Mouse (Mus musculus): ENCODE measurements at regions not wholly inside any gene's neighbourhood (a gene's known extent, or its start where the extent isn't known, plus 50 kb on each side); places are given as distances from the start of the nearest gene placed in this dataset.
A peak's percentile ranks its signal among the peaks of the same experiment; 100 is the strongest.

DNA sequence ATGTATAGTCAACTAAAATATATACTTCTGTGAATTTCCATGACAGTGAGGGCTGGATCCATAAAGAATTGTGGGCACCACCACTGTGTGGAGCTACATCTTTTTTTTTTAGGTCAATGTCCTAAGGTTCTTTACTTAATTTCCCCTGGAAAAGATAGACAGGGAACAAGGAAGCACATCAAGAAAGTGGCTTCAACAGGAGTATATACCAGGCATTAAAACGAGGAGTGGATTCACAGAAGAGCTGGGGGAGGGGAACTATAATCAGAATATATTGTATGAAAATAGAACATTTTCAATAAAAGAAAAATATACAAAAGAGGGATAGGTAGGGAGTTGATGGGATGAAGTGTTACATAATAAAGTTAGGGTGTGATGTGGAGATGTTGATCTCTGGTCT, 190.9 kb downstream of the Ifng start:
- H3K4me1 ChIP-seq (ENCODE audit: control insufficient read depth, insufficient read depth, insufficient read length) = no peaks in the 10 kb centered on the region
- no peak for DNase-seq (ENCODE audit: low read depth in 1 of 2, low spot score in 2 of 2)
- TF ChIP-seq POLR2A (IDR thresholded peaks at IDR 0.05; ENCODE audit: low read depth, low read length) (no peak), CTCF (IDR thresholded peaks at IDR 0.05; ENCODE audit: extremely low read depth, insufficient read depth, insufficient read length, insufficient replicate concordance) (no peak)
- H3K36me3 ChIP-seq (ENCODE audit: control insufficient read depth, insufficient read depth, low read length) = no peaks in the 10 kb centered on the region
- WGBS = 79% methylated on average over 1 of the region's 1 CpGs
- no peak overlapping the region for H3K27ac ChIP-seq (ENCODE audit: insufficient read depth, low read length)
- no peaks in the 10 kb centered on the region for H3K27me3 ChIP-seq (ENCODE audit: control insufficient read depth, insufficient read depth, low read length)
- no peak overlapping the region for H3K4me3 ChIP-seq (ENCODE audit: extremely low read depth, insufficient read depth, insufficient read length)

DNA sequence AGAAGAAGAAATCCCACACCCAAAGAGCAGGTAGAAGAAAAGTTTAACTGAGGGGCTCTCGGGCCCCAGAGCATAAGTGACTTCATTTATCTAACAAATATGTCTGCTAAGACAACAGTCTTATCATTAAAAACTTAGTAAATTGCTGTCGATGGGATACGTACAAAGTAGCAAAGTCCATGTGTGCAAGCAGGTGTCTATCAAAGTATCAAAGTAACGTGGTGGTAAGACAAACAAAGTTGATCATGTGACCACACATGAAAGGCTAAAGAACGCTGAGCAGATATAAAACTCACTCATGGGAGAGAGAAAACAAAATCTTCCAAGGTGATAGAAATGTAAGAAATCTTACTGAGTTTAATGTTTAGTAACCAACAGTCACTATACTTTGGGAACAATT, 191.3 kb downstream of the Ifng start:
- TF ChIP-seq POLR2A (IDR thresholded peaks at IDR 0.05; ENCODE audit: low read depth, low read length) (no peak), CTCF (IDR thresholded peaks at IDR 0.05; ENCODE audit: extremely low read depth, insufficient read depth, insufficient read length, insufficient replicate concordance) (no peak)
- Histone ChIP-seq H3K27ac (ENCODE audit: insufficient read depth, low read length) (no peak overlapping the region), H3K4me1 (ENCODE audit: control insufficient read depth, insufficient read depth, insufficient read length) (no peaks in the 10 kb centered on the region), H3K27me3 (ENCODE audit: control insufficient read depth, insufficient read depth, low read length) (no peaks in the 10 kb centered on the region), H3K4me3 (ENCODE audit: extremely low read depth, insufficient read depth, insufficient read length) (no peak overlapping the region), H3K36me3 (ENCODE audit: control insufficient read depth, insufficient read depth, low read length) (no peaks in the 10 kb centered on the region)
- DNase-seq (ENCODE audit: low read depth in 1 of 2, low spot score in 2 of 2) = no peak
- 77% methylated on average over 5 of the region's 5 CpGs for WGBS

DNA sequence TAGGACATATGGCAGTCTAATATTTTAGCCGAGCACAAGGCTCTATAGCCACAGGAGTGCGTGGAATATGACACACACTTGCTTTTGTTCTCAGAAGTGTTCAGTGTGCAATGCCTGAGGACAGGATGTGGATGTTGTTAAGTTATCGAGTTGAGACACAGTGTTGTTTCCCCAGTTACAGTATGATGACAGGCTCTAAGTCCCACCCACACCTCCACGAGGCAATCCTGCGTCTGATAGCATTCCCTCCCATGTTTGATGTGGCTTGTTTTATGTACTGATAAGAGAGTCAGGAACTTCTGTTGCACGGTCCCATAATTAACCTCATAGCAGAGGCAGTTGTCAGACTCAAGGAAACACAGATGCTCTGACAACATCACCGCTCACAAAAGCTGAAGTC, 192.6 kb downstream of the Ifng start:
- Histone ChIP-seq H3K36me3 (ENCODE audit: control insufficient read depth, insufficient read depth, low read length) (no peaks in the 10 kb centered on the region), H3K4me3 (ENCODE audit: extremely low read depth, insufficient read depth, insufficient read length) (no peak overlapping the region), H3K27me3 (ENCODE audit: control insufficient read depth, insufficient read depth, low read length) (no peaks in the 10 kb centered on the region), H3K27ac (ENCODE audit: insufficient read depth, low read length) (no peak overlapping the region), H3K4me1 (ENCODE audit: control insufficient read depth, insufficient read depth, insufficient read length) (no peaks in the 10 kb centered on the region)
- 28% methylated on average over 7 of the region's 7 CpGs for WGBS
- no peak for TF ChIP-seq POLR2A (IDR thresholded peaks at IDR 0.05; ENCODE audit: low read depth, low read length)
- no peak for TF ChIP-seq CTCF (IDR thresholded peaks at IDR 0.05; ENCODE audit: extremely low read depth, insufficient read depth, insufficient read length, insufficient replicate concordance)
- peak in 1 of 2 experiments; percentile 67 for DNase-seq (ENCODE audit: low read depth in 1 of 2, low spot score in 2 of 2)

DNA sequence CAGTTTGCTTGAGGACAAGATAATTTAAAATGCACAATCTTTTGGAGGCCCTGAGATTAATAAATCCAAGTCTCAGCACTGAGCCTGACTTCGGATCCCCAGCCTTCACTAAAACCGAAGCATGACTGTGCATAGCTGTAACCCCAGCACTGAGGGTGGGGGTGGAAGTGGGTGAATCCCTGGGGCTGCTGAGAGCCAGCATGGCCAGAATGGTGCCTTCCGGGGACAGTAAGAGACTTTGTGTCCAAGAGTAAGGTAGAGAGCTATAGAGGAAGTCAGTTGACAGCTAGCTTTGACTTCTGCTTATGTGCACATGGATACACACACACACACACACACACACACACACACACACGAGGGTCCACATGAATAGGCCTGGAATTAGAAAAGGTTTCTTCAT, 198.3 kb downstream of the Ifng start:
- H3K27ac ChIP-seq (ENCODE audit: insufficient read depth, low read length) = no peak overlapping the region
- no peak for TF ChIP-seq POLR2A (IDR thresholded peaks at IDR 0.05; ENCODE audit: low read depth, low read length)
- no peak for TF ChIP-seq CTCF (IDR thresholded peaks at IDR 0.05; ENCODE audit: extremely low read depth, insufficient read depth, insufficient read length, insufficient replicate concordance)
- 31% methylated on average over 4 of the region's 4 CpGs for WGBS
- no peaks in the 10 kb centered on the region for H3K27me3 ChIP-seq (ENCODE audit: control insufficient read depth, insufficient read depth, low read length)
- H3K36me3 ChIP-seq (ENCODE audit: control insufficient read depth, insufficient read depth, low read length) = no peaks in the 10 kb centered on the region
- H3K4me3 ChIP-seq (ENCODE audit: extremely low read depth, insufficient read depth, insufficient read length) = no peak overlapping the region
- no peaks in the 10 kb centered on the region; the same call in 1 of the 2 replicates for H3K4me1 ChIP-seq (ENCODE audit: control insufficient read depth, insufficient read depth, insufficient read length)
- no peak for DNase-seq (ENCODE audit: low read depth in 1 of 2, low spot score in 2 of 2)

DNA sequence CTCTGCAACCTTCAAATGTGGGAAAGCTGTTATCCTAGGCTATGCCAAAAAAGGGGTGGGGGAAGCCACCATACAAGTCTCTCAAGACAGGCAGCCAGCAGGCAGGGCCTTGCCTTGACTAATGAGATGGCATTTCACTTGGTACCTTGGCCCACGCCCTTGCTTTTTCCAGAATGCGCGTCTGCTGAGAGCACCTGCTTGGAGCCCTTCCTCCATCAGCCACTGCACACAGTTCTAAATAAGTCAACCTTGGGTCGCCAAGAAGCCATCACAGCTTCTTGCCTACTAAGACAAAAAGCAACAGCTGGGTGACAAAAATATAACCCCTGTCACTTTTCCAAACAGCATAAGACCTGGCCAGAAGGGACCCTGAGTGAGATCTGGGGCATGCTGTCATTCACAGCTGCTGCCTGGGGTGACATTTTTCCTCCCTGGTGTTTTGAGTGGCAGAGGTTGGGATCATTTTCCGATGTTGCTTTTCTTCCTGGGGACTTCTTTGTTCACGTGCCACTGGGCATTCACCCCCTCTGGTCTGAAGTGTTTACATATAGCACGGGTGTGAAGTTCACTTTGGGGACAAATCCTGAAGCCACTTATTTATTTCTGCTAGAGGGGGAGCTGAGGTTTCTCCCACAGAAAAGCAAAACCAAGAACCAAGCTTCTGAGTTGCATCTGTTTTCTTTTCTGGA, 199.4 kb downstream of the Ifng start:
- TF ChIP-seq CTCF (IDR thresholded peaks at IDR 0.05; ENCODE audit: extremely low read depth, insufficient read depth, insufficient read length, insufficient replicate concordance) = no peak
- TF ChIP-seq POLR2A (IDR thresholded peaks at IDR 0.05; ENCODE audit: low read depth, low read length) = no peak
- Histone ChIP-seq H3K27me3 (ENCODE audit: control insufficient read depth, insufficient read depth, low read length) (no peaks in the 10 kb centered on the region), H3K4me3 (ENCODE audit: extremely low read depth, insufficient read depth, insufficient read length) (no peak overlapping the region), H3K36me3 (ENCODE audit: control insufficient read depth, insufficient read depth, low read length) (no peaks in the 10 kb centered on the region), H3K27ac (ENCODE audit: insufficient read depth, low read length) (no peak overlapping the region), H3K4me1 (ENCODE audit: control insufficient read depth, insufficient read depth, insufficient read length) (no peaks in the 10 kb centered on the region; the same call in 1 of the 2 replicates)
- WGBS = 71% methylated on average over 7 of the region's 7 CpGs
- no peak for DNase-seq (ENCODE audit: low read depth in 1 of 2, low spot score in 2 of 2)

DNA sequence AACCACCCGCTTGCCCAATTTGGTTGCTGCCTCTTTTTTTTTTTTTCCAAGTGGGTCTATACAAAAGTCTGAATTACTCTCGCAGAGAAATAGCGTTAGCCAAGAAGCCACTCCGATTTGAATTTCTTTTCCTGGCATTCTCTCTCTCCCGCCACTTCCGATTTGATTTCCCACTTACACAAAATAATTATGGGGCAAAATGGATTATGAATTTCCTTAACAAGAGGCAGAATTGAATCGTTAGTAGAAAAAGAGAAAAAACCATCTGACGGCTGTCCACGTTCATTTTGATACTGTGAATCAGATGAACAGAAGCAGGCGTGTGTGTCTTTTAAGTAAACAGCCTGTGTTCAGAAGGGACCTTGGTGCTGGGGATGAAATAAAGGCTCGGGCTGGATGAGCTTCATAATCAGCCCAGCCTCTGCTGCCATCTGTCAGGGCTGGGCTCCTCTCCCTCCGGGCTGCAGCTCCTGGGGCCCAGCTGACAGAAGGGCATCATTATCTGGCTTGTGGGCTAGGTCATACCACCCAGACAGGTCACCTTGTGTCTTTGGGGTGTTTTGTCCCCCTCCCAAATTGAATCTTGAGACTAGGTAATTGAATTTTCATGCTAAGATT, 200.1 kb downstream of the Ifng start:
- TF ChIP-seq POLR2A (IDR thresholded peaks at IDR 0.05; ENCODE audit: low read depth, low read length) (no peak), CTCF (IDR thresholded peaks at IDR 0.05; ENCODE audit: extremely low read depth, insufficient read depth, insufficient read length, insufficient replicate concordance) (no peak)
- DNase-seq (ENCODE audit: low read depth in 1 of 2, low spot score in 2 of 2) = no peak
- Histone ChIP-seq H3K4me1 (ENCODE audit: control insufficient read depth, insufficient read depth, insufficient read length) (no peaks in the 10 kb centered on the region; the same call in 1 of the 2 replicates), H3K4me3 (ENCODE audit: extremely low read depth, insufficient read depth, insufficient read length) (no peak overlapping the region), H3K36me3 (ENCODE audit: control insufficient read depth, insufficient read depth, low read length) (no peaks in the 10 kb centered on the region), H3K27me3 (ENCODE audit: control insufficient read depth, insufficient read depth, low read length) (no peaks in the 10 kb centered on the region), H3K27ac (ENCODE audit: insufficient read depth, low read length) (no peak overlapping the region)
- WGBS = 79% methylated on average over 12 of the region's 12 CpGs

DNA sequence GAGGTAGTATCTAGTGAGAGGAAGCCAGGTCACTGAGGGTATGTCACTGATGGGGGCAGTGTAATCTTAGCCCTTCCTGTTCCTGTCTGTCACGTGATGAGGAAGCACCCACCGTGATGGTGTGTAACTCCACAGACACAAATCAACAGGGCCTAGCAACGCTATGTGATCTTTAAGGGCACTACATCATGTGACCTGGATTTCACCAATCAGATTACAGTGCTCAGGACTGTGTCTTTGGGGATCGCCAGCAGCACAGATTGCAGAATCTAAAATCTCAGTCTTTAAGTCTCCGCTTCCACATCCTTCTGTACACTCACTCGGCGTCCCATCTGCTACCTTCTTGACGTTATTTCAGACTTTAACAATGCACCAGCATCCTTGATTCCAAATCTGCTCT, 202.8 kb downstream of the Ifng start:
- Histone ChIP-seq H3K27me3 (ENCODE audit: control insufficient read depth, insufficient read depth, low read length) (no peaks in the 10 kb centered on the region), H3K4me3 (ENCODE audit: extremely low read depth, insufficient read depth, insufficient read length) (no peak overlapping the region), H3K27ac (ENCODE audit: insufficient read depth, low read length) (no peak overlapping the region), H3K4me1 (ENCODE audit: control insufficient read depth, insufficient read depth, insufficient read length) (no peaks in the 10 kb centered on the region; the same call in 1 of the 2 replicates), H3K36me3 (ENCODE audit: control insufficient read depth, insufficient read depth, low read length) (no peaks in the 10 kb centered on the region)
- WGBS = 71% methylated on average over 8 of the region's 8 CpGs
- DNase-seq (ENCODE audit: low read depth in 1 of 2, low spot score in 2 of 2) = peak in 1 of 2 experiments; percentile 17
- TF ChIP-seq CTCF (IDR thresholded peaks at IDR 0.05; ENCODE audit: extremely low read depth, insufficient read depth, insufficient read length, insufficient replicate concordance) (no peak), POLR2A (IDR thresholded peaks at IDR 0.05; ENCODE audit: low read depth, low read length) (no peak)
